ENCODE assay signal across 27 mouse cellular contexts in genomic region chr10:115542917-115543316, GRCm38 (mm10). TPM values are rescaled to one million over a fixed set of nuclear protein-coding genes. Genes with fewer than 3 reads are reported as not detected.
DNase-seq lines count a peak whose midpoint lies in the region; ATAC-seq and TF ChIP-seq lines count a peak whose summit lies in the region.
"Had no signal": no experiment of that assay in that cellular context is flagged by ENCODE, and none has a peak within 500 bp of the region (broad histone marks: within the 10 kb centered on the region; RNA-seq: fewer than 3 reads in every experiment).

No protein-coding gene starts in this region.

- H3K9ac ChIP-seq in lung, embryonic 14.5 days = no peak overlapping the region
- H3K9ac ChIP-seq: embryonic facial prominence, embryonic 12.5 days; forebrain, embryonic 12.5 days had no signal

- DNase-seq in adrenal gland, postnatal 10 days = peak; percentile 5
- no peak for DNase-seq in adrenal gland, postnatal 4 days (ENCODE audit: low spot score in 2 of 2)
- DNase-seq in kidney, adult 9 months = peak; percentile 29
- no peak for DNase-seq in kidney, adult 18-20 months
- peak; percentile 12 for DNase-seq in lung, embryonic 14.5 days
- DNase-seq in lung, postnatal 14 days = no peak
- DNase-seq: adrenal gland, adult 8-10 months; adrenal gland, postnatal 25 days; B cell, adult 2 months; cerebellum, adult 11-12 months; cerebellum, adult 2 months; cerebellum, adult 9-10 months; cerebellum, postnatal 10 days; cerebellum, postnatal 25 days had no signal

- H3K4me2 ChIP-seq in lung, embryonic 14.5 days = no peak overlapping the region
- H3K4me2 ChIP-seq: embryonic facial prominence, embryonic 12.5 days; forebrain, embryonic 12.5 days had no signal

- H3K36me3 ChIP-seq in lung, embryonic 14.5 days (ENCODE audit: insufficient read depth) = no peaks in the 10 kb centered on the region
- H3K36me3 ChIP-seq: embryonic facial prominence, embryonic 10.5 days; embryonic facial prominence, embryonic 12.5 days; forebrain, embryonic 10.5 days; forebrain, embryonic 12.5 days; G1E had no signal

- no peak overlapping the region for H3K4me3 ChIP-seq in lung, embryonic 14.5 days (ENCODE audit: low read depth, low read length)
- H3K4me3 ChIP-seq: embryonic facial prominence, embryonic 10.5 days; embryonic facial prominence, embryonic 12.5 days; forebrain, embryonic 10.5 days; forebrain, embryonic 12.5 days had no signal

- TF ChIP-seq CTCF in lung, embryonic 14.5 days (IDR thresholded peaks at IDR 0.05; ENCODE audit: low read depth) = no peak

- WGBS in lung, embryonic 14.5 days = 65% methylated on average over 6 of the region's 6 CpGs

- no peak for ATAC-seq in lung, embryonic 14.5 days (ENCODE audit: insufficient read depth)
- ATAC-seq: activated CD4-positive, CD25-positive, alpha-beta regulatory T cell, adult 4 months; CD4-positive, CD25-positive, alpha-beta regulatory T cell, adult 4 months; forebrain, embryonic 14.5 days; forebrain, embryonic 16.5 days; Patski had no signal

- no peaks in the 10 kb centered on the region for H3K4me1 ChIP-seq in lung, embryonic 14.5 days (ENCODE audit: insufficient read depth)
- H3K4me1 ChIP-seq: embryonic facial prominence, embryonic 10.5 days; embryonic facial prominence, embryonic 12.5 days; forebrain, embryonic 10.5 days; forebrain, embryonic 12.5 days had no signal

- no peak overlapping the region for H3K27ac ChIP-seq in lung, embryonic 14.5 days (ENCODE audit: low read depth)
- H3K27ac ChIP-seq: embryonic facial prominence, embryonic 10.5 days; embryonic facial prominence, embryonic 12.5 days; forebrain, embryonic 10.5 days; forebrain, embryonic 12.5 days had no signal

- no peaks in the 10 kb centered on the region for H3K27me3 ChIP-seq in lung, embryonic 14.5 days (ENCODE audit: insufficient read depth, low read length)
- H3K27me3 ChIP-seq: CH12.LX; embryonic facial prominence, embryonic 12.5 days; forebrain, embryonic 12.5 days; Patski had no signal

- no peaks in the 10 kb centered on the region for H3K9me3 ChIP-seq in lung, embryonic 14.5 days (ENCODE audit: low read depth, low read length)
- H3K9me3 ChIP-seq: embryonic facial prominence, embryonic 10.5 days; embryonic facial prominence, embryonic 12.5 days; forebrain, embryonic 10.5 days had no signal

RNA-seq across cellular contexts. Expression of gene A930009A15Rik, which starts 26.9 kb away (rescaled TPM):
- not detected for total RNA-seq in adrenal gland, postnatal 10 days (2021)
- total RNA-seq in adrenal gland, postnatal 4 days (2021) = not detected
- polyA plus RNA-seq in lung, embryonic 14.5 days (2014; fragmentation: Nextera tagmentation; extraction: Ambion mirVana) = not detected in 2 replicates
- total RNA-seq: adrenal gland, adult 18-20 months; adrenal gland, adult 8-10 months; adrenal gland, postnatal 25 days; CH12.LX; G1E had no signal
- polyA plus RNA-seq: activated CD4-positive, CD25-positive, alpha-beta regulatory T cell, adult 4 months; CD4-positive, CD25-positive, alpha-beta regulatory T cell, adult 4 months; embryonic facial prominence, embryonic 10.5 days; embryonic facial prominence, embryonic 14.5 days; forebrain, embryonic 10.5 days; forebrain, embryonic 12.5 days; forebrain, embryonic 14.5 days; G1E; Patski had no signal

RNA-seq across cellular contexts. Expression of gene Lgr5, which starts 44.7 kb away (rescaled TPM):
- 10 to 100 TPM; 16.5 to 22.3 TPM for total RNA-seq in adrenal gland, postnatal 10 days (2021)
- 10 to 100 TPM; 33.8 to 33.9 TPM for total RNA-seq in adrenal gland, postnatal 4 days (2021)
- 2.4 and 3.5 TPM in 2 replicates for polyA plus RNA-seq in lung, embryonic 14.5 days (2014; fragmentation: Nextera tagmentation; extraction: Ambion mirVana)
- total RNA-seq: CH12.LX had no signal
- polyA plus RNA-seq: G1E, Patski had no signal

Comparison
In these comparisons a context has a peak if more than half of its experiments do, and no peak if none do; other contexts are left out.
1. DNase-seq: peak in adrenal gland, postnatal 10 days (single experiment), kidney, adult 9 months (single experiment) and lung, embryonic 14.5 days (single experiment); none in adrenal gland, postnatal 4 days (0 of 2), kidney, adult 18-20 months (single experiment) and lung, postnatal 14 days (single experiment).